Mouse (Mus musculus) forelimb bud, embryonic 11.5 days (tissue): ENCODE data around the gene Ino80e.

Experiments used
- DNase-seq: peaks from one replicate; pipeline ENCODE4 v3.0.0-alpha.2; 2012; ENCODE audit warnings: low read depth, low spot score

Gene Ino80e

DNA sequence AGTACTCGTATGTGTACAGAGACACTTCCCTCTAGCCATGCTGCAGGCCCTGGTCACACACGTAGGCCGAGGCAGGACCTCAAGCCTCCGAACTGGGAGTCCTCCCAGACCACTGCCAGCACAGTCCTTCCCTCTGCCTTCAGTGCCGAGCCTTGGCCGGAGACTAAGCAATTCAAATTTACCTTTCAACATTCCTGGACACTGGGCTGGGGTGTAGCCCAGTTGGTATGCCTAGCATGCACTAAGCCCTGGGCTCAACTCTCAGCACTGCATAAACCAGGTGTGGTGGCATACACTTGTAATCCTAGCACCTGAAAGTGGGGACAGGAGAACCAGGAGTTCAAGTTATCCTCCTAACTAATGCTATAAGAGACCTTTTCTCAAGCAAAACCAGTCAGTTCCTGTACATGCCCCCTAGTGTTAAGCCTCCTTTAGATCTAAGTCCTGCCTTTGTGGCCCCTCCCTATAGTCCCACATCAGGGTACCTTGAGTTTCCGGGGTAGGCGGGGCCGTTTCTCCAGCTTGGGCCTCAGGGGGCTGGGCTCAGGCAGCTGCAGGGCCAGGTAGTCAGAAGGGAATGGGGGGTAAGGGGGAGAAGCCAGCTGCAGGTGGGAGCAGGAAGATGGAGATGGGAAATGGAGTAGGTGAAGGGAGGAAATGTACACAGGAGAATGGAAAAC lies 5.3 kb downstream of the Ino80e start:
- no peak for DNase-seq

DNA sequence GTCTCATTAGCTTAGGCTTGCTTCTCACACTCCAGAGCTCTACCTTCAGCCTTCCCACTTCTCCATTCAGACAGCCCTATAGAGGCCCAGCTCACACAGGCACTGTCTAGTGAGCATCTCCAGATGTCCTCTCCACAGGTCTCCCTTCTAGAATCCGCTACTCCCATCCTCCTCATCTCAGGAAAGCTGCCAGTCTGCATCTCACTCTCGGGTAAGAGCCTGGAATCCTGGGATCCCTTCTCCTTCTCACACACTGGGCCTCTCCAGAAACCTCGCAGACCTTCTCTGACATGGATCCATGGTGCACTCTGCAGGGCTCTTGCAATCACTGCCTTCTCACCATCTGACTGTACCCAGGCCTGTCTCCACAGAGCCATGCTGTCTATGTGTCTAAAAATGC lies 6.5 kb downstream of the Ino80e start:
- DNase-seq = no peak

DNA sequence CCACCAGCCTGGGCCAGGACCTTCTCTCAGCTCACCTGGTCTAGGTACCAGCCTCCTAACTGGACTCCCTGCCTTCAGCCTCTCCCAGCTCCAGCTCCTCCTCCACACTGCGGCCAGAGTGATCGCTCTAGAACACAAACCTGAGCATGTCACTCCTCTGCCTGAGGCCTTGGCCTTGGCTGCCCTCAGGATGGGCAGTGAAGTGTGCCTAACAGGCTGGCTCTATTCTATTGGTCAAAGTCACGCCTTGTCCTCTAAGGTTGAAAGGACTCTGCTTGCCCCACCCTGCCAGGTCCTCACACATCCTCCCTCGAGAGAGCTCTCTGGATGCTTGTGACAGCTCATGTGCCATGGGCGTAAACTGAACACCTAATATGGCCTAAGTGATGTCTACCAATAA lies 8.7 kb downstream of the Ino80e start:
- no peak for DNase-seq

DNA sequence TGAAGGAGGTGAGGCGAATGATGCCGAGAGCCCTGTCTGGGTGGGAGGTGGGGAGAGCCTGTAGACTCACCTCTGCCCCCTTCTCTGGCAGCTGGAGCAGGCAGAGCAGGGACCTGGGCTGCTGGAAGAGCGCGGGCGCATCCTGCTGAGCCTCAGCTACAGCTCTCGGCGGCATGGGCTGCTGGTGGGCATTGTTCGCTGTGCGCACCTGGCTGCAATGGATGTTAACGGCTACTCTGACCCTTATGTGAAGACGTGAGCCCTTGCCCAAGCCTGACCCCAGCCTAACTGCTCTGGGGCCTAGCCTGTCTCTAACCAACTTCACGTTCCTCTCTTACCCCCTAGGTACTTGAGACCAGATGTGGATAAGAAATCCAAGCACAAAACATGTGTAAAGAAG lies 11.0 kb downstream of the Ino80e start:
- DNase-seq = no peak

DNA sequence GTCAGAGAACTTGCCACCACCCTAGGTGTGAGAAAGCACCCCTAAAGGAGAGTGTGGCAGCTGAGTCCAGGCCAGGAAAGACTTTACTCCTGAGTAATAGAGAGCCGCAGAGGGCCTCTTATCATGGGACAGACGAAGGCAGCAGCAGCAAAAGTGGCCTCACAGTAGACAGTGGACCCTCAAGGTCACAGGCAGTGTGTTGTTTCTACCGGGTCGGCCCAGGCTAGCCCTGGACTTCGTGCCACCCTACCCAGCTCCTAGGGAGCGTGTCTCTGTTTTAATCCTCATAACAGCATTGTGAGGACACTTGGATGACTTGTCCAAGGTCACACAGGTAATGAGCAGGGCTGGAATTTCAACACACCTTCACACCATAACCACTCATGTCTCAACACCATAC lies 12.0 kb downstream of the Ino80e start:
- no peak for DNase-seq

DNA sequence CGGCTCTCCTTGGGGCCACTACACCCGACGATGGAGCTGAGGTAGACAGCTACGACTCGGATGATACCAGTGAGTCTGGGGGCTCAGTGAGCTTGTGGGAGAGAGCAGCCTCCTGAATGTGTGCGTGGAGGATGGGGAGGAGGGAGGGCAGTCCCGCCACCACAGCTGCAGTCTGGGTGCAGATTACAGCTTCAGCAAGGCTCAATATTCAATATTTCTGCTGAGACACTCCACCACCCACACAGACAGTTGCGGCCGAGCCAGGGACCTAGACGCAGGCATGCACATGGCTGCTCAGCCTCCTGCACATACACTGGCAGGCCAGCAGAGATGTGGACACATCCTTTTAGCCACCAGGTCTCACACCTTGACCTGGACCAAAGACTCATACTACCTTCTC lies 13.4 kb downstream of the Ino80e start:
- DNase-seq = no peak

DNA sequence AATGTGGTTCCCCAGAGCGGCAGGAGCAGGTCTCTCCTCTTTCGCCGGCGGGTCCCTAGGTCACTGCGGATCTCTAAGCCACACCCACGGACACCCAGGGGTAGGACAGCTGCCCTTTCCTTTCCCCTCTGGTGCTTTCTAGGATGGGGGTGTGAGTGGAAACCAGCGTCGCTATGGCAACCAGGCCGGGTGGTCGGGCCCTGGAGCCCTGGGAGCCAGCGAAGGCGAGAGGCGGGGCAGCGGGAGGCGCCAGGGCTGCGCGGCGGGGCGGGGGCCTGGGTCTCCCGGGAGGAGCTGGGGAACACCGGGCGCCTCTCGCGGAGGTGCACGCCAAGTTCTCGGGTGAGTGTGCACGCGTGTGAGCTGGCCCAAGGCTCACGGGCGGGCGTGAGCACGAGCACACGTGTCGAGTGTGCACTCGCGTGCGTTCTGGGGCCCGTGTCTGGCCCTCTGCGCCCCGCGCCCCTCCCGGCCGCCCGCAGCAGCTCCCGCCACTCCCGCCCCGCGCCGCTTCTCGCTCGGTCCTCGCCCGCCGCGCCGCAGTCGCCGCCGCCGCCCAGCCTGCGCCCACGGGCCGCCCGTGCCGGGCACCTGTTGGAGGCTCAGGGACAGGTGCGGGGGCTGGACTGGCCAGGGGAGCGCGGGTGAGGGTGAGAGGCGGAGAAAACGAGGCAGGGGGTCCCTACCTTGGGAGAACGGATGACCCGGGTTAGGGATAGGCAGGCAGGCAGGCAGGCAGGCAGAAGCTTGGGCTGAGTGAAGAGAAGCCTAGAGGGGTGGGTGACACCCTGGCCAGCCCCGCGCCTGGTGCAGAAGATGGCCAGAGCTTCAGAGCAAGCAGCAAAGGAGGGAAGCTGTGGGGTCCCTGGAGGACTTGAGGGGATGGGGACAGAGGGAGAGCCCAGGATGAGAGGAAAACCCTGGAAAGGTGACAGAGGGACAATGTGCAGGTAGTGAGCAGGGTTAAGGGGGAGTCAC lies 14.5 kb downstream of the Ino80e start:
- peak; percentile 26 for DNase-seq

DNA sequence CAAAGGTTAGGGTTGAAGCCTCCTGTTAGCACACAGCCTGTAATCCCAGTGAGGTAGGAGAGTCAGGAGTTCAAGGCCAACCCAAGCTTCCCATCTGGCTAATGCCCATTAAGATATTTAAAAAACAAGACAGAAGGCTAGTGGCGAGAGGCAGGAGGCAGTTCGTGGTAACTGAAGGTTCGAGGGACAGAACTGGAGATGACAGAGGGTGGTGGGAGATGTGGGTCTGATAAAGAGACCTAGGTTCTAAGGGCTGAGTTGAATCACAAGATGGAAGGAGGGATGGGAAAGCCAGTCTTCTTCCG lies 15.1 kb downstream of the Ino80e start, which contains the start of gene Doc2a:
Gene Doc2a (plus strand): TSS at position 301 of the 305 bp plus-strand sequence.
- DNase-seq = no peak

DNA sequence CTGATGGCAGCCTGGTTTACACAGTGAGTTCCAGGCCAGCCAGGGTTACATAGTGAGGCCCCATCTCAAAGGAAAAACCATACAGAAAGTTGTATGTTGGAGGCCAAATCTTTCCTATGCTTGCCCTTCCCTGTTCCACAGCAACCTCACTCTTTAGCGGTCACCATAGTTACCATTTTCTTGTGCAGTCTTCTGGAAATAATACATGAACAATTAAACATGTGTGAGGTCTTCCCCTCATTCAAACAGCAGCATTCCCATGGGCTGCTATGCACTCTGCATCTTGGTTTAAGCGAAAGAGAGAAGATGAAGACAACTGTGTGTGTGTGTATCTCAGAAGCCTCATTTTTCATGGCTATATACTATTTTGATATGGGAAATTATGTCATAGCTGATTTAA lies 16.7 kb downstream of the Ino80e start:
- DNase-seq = no peak

DNA sequence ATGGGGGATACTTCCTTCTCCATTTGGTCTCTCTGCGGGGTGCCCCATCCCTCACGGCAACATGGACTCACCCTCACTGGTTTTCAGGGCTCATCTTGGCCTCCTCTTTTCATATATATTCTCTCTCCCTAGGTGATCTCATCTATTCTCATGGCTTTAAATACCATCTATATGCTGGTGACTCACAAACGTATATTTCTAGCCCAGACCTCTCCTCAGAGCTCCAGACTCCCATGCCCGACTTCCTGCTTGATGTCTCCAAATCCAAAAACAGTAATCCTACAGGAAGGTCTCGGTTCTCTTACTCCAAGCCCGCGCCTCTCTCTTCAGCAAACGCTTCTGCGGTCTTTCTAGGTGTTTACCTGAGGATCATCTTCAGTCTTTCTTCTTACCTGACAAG lies 18.9 kb downstream of the Ino80e start:
- no peak for DNase-seq

DNA sequence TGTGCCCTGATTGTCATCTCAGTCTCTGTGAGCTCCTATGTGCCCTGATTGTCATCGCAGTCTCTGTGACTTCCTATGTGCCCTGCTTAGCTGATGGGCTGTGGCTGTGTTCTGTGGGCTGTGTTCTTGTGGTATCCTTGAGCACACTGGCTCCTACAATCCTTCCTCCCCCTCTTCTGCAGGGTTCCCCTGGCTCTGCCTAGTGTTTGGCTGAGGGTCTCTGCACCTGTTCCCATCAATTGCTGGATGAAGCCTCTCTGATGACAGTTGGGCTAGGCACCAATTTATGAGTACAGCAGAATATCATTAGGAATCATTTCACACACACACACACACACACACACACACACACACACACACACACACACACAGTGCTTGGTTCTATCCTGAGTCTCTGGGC lies 28.9 kb downstream of the Ino80e start:
- DNase-seq = no peak

DNA sequence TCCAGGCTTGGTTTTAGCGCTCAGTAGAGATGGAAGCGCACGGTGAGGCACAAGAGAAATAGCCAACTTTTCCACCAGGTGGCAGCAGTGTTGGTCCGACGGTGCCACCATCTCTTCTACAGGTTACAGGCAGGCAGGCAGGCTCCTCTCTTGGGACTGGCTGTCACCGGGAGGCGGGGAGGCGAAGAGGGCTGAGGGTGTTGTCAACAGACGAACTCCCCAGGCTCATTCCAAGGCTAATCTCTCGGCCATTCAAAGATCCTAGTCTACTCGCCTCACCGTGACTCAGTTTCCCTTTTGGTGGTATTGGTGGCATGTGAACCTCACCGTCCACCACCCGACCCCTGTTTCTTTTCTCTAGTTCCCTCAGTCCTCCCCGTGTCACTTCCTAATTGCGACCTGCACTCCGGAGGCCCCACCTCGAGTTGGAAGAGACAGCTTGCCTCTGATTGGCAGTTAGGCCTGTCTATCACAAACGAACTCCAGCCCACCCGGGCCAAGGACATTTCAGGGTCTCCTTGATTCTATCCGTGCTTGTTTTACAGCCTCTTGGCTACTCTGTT lies 30.1 kb downstream of the Ino80e start:
- peak; percentile 74 for DNase-seq

DNA sequence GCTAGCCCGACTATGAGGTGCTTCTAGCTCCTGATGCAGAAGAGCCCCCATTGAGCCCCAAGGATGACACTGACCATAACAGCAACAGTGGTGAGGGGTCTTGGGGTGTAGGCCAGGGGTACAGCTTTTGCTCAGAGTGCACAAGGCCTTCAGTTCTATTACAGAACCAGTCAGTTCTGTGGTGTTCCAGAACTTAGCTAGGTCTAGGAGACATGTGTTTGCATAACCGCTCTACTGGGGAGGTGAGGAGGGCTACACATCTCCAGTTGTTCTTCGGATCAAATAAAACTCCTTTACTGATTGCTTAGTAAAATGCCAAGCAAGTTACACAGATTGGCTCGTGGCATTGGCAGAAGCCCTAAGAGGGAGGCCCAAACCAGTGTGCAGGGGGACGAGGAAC lies 30.6 kb downstream of the Ino80e start, which contains the start of gene 4930451I11Rik:
Gene 4930451I11Rik (minus strand): TSS at position 101 of the 400 bp plus-strand sequence.
- DNase-seq = no peak

DNA sequence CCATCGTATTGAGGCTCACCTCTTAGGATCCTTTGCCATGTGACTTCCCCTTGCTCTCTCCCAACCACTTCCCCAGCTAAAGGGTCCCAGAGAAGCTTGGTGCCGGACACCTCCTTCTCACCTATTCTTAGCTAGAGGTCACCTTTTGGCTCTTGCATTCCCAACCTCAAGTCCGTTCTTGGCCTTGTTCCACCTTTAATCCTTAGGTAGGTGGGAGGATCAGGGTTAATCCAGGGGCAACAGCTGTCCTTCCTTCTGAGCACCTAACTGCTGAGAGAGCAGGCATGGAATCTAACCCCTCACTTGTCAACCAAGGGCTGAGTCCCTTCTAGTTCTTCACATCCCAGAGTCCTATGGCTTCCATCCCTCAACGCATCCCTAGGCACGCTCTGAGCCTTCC lies 36.2 kb downstream of the Ino80e start:
- DNase-seq = no peak

DNA sequence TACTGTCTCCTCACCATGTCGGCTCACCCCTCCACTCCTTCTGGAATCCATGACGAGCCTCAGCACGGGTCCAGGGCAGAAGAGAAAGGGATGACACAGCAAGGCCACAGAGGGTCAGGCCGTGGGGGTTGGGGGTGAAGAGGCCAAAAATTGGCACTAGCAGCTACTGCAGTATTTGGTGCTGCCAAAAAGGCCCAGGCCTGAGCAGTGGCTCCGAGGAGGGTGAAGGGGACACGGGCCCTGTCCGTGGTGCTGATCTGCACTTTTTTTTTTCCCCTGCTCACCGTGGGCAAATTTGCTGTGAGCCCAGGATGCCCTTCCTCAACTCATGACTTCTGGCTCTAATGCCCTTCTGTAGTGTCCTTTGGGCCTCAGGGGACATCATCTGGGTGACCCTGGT lies 36.8 kb downstream of the Ino80e start:
- peak; percentile 44 for DNase-seq

DNA sequence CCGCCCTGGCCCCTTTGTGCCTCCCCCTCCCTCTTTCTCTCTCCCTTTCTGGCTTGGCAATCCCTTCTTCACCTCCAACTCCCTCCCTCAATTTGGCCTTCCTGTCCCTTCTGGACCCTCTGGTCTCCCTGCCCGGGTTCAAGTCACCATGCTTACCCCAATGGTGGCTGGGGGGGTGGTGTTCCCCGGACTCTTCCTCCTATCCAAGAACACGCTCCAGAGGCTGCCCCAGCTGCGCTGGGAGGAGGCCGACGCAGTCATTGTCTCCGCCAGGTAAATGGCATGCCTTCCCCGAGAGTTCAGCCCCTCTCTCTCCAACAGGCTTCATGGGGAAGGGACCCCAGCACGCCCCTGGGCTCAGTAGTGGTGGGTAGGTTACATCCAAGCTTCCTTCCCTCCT lies 38.2 kb downstream of the Ino80e start:
- no peak for DNase-seq

DNA sequence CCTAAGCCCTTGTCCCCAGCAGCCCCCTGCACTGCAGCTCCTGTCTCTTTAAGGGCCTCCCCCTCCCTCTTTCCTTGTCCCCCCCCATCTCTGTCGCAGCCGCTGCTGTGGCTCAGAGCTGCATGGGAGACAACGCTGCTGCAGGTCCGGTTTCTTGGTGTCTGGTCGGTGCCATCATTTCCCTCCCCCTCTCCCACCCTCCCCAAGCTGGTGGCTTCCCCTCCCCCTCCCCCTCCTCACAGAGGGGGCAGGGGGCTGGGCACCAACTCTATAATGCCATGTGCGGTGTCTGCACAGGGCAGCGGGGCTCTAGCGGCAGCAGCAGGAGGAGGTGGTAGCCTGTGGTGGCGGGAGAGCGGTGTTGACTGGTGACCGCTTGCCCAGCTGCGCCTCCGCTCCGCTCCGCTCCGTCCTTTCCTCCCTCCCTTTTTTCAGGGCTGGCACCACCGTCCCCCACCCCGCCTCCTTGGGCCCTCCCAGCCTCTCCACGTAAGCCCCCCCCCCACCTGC lies 38.9 kb downstream of the Ino80e start:
- DNase-seq = no peak

DNA sequence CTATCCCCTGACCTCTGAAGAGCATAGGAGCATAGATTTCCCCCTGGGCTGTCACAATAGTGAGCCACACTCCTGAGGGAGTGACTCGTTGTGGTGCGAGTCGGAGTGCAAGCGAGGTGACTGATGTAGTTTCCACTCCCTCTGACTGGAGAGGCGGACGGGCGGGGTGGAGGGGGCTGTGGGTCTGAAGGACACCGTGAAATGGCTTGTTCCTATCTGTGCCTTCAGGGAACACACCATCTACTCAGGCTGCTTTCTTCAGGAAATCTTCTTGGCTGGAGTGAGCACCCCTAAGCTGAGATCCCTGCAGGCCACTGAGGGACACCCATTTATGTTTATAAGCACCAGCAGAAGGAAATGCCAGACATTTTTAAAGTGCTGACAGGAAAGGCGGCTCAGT lies 39.4 kb downstream of the Ino80e start:
- no peak for DNase-seq

DNA sequence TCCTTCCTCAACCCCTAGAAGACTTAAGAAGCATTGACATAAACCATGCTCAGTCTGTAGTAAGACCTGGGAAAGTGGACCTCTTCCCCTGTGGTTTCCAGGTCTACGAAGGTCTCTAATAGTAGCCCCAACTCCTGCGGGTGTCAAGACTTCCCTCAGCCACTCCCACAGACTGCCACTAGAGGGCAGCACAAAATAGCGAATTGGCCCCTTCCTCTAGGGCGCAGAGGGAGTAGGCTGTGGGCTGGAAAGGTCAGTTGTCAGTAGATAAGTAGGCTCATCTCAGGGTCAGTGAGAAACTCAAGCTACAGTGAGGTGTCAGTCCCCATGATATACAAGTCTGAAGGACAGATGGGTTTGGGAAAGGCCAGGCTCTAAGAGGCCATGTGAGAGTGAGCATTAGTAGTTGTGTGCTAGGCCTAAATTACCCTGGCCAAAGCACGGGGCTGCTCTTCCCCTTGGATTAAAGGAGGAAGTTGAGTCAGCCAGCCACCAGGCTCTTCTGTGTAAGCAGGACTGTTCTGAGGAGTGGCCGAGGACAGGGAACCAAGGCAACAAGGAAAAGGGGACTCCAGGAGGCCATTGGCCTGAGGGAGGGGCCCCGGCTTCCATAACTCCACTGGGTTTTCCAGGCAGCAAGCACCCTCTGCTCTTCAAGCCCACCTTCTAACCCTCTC lies 40.2 kb downstream of the Ino80e start:
- peak; percentile 77 for DNase-seq

DNA sequence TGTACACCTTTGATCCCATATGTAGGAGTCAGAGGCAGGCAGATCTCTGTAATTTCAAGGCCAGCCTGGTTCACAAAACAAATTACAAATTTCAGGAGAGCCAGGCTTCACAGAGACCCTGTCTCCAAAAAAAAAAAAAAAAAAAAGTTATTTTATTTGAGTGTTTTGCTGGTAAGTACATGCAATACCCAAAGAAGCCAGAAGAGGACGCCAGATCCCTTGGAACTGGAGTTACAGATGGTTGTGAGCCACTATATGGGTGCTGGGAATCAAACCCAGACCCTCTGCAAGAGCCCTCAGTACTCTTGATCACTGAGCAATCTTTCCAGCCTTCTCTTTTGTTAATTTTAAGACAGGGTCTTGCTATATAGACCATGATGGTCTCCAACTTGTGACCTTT lies 43.4 kb downstream of the Ino80e start:
- DNase-seq = no peak

DNA sequence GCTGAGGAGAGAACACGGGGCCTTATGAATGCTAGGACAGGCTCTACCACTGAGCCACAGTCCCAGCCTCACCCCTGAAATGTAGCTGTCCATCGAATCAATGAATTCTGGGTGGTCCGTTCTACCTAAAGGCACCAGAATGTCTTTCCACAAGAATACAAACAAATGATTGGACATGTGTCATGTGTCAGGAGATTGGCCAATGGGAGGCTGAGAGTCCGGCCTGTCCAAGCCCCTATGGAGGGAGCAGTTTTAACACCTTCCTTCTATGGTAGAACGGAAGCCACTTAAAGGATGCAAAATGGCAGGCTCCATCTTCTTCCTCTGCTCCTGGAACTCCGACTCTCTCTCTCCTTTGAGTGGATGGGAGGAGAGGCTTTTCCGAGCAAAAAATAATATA lies 44.6 kb downstream of the Ino80e start:
- DNase-seq = no peak

DNA sequence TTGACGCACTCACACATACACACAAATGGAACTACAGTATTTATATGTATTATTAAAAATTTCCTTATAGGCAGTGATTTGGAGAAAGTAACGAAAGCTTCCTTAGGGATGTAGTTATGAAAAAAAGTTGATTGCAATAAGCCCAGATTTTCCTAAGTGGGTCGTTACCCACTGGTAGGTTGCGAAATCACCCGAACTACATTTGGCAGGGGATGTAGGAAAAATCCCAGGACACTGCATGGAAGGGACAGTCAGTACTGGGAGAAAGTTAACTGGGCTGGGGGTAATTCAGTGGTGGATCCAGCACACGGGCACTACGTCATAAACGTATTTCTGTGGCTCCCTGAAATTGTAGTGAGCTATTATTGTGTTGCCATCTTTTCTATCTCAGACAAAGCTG lies 45.7 kb downstream of the Ino80e start:
- no peak for DNase-seq
